Mouse (Mus musculus) heart, postnatal 36 days (tissue): Measurements from ENCODE around the gene Arhgap22. TPM values are rescaled to one million over a fixed set of nuclear protein-coding genes. Genes with fewer than 3 reads are reported as not detected.

Experiments used
- total RNA-seq, 2 experiments: library from RNA; stranded (reverse); gene quantifications; 2 replicates each; pipeline ENCODE4 v1.2.3; 2021

The Arhgap22 gene
- total RNA-seq, 2 experiments from 2014 or later: 1.6 to 2.6 TPM

Other genes starting within 250 kb of the Arhgap22 start
- under 1 TPM; 0.35 to 0.36 TPM for gene Lrrc18, start 222.6 kb upstream of the Arhgap22 start, total RNA-seq
- gene Wdfy4, start 28.5 kb upstream of the Arhgap22 start, total RNA-seq: 1 to 10 TPM; 2.1 to 3.1 TPM
- 10 to 100 TPM; 27.3 to 28.9 TPM for gene Mapk8, start 233.1 kb downstream of the Arhgap22 start, total RNA-seq